Mouse (Mus musculus): ENCODE data around the gene Gm21983. TPM values are rescaled to one million over a fixed set of nuclear protein-coding genes. Genes with fewer than 3 reads are reported as not detected.
A peak's percentile ranks its signal among the peaks of the same experiment; 100 is the strongest.

Gm21983 gene
- total and polyA plus RNA-seq, 3 experiments, result 0.22 TPM; not detected in 2

- Histone ChIP-seq H3K9ac (ENCODE audit: control insufficient read depth, low read depth, low read length, poor library complexity, severe bottlenecking) (no peak overlapping the region), H3K9me3 (replicated peaks; ENCODE audit: insufficient read depth, low read length) (no peaks in the 10 kb centered on the region), H3K27ac (ENCODE audit: control insufficient read depth, low read depth, low read length) (no peak overlapping the region), H3K4me1 (ENCODE audit: control insufficient read depth in 1 of 2, insufficient read depth in 2 of 2, low read length in 2 of 2) (peaks cover 0 to 1% of the 10 kb centered on the region in 2 experiments; a peak in 2 of 4 replicates), H3K36me3 (ENCODE audit: control insufficient read depth in 1 of 2, insufficient read depth in 2 of 2, low read length in 2 of 2) (peaks cover 6 to 19% of the 10 kb centered on the region in 2 experiments), H3K79me2 (ENCODE audit: control insufficient read depth, insufficient read depth, low read length, poor library complexity) (peaks cover 15% of the 10 kb centered on the region), H3K4me3 (ENCODE audit: control insufficient read depth in 1 of 2, insufficient read depth in 1 of 2, low read depth in 2 of 2, low read length in 2 of 2) (no peak overlapping the region), H3K27me3 (ENCODE audit: control insufficient read depth in 1 of 2, insufficient read depth in 2 of 2, low read length in 2 of 2) (no peaks in the 10 kb centered on the region)
- DNase-seq (ENCODE audit: low read depth, low spot score), result peak; percentile 49
- TF ChIP-seq CTCF (IDR thresholded peaks at IDR 0.05 in 2 of 3, conservative IDR thresholded peaks at IDR 0.05 in 1 of 3; ENCODE audit: control insufficient read depth in 1 of 3, insufficient read depth in 1 of 3, low read depth in 2 of 3, low read length in 3 of 3, poor library complexity in 1 of 3, severe bottlenecking in 1 of 3), result peak; percentile 28 to 50 (median 44); a peak in 5 of 6 replicates
- TF ChIP-seq MAFK (IDR thresholded peaks at IDR 0.05; ENCODE audit: borderline replicate concordance, low read depth, low read length), result no peak
Observed at GRCm38 (mm10) chr7:27189271-27189931, 8.5 kb upstream of the Gm21983 start.

GRCm38 (mm10) chr7:27185986-27186385, 5.1 kb upstream of the Gm21983 start:
- Histone ChIP-seq H3K27me3 (ENCODE audit: control insufficient read depth in 1 of 2, insufficient read depth in 2 of 2, low read length in 2 of 2) (no peaks in the 10 kb centered on the region), H3K27ac (ENCODE audit: control insufficient read depth, low read depth, low read length) (no peak overlapping the region), H3K4me3 (ENCODE audit: control insufficient read depth in 1 of 2, insufficient read depth in 1 of 2, low read depth in 2 of 2, low read length in 2 of 2) (no peak overlapping the region), H3K9ac (ENCODE audit: control insufficient read depth, low read depth, low read length, poor library complexity, severe bottlenecking) (no peak overlapping the region), H3K4me1 (ENCODE audit: control insufficient read depth in 1 of 2, insufficient read depth in 2 of 2, low read length in 2 of 2) (no peaks in the 10 kb centered on the region), H3K36me3 (ENCODE audit: control insufficient read depth in 1 of 2, insufficient read depth in 2 of 2, low read length in 2 of 2) (peaks cover 0 to 10% of the 10 kb centered on the region in 2 experiments; a peak in 2 of 4 replicates), H3K79me2 (ENCODE audit: control insufficient read depth, insufficient read depth, low read length, poor library complexity) (no peaks in the 10 kb centered on the region), H3K9me3 (replicated peaks; ENCODE audit: insufficient read depth, low read length) (no peaks in the 10 kb centered on the region)
- DNase-seq (ENCODE audit: low read depth, low spot score), result no peak
- TF ChIP-seq MAFK (IDR thresholded peaks at IDR 0.05; ENCODE audit: borderline replicate concordance, low read depth, low read length) (no peak), ETS1 (IDR thresholded peaks at IDR 0.05; ENCODE audit: low read depth, low read length) (no peak)

GRCm38 (mm10) chr7:27184964-27185363, 4.1 kb upstream of the Gm21983 start:
- peaks cover 3 to 5% of the 10 kb centered on the region in 2 experiments for H3K36me3 ChIP-seq (ENCODE audit: control insufficient read depth in 1 of 2, insufficient read depth in 2 of 2, low read length in 2 of 2)
- DNase-seq (ENCODE audit: low read depth, low spot score), result peak; percentile 80

GRCm38 (mm10) chr7:27182498-27182897, 1.6 kb upstream of the Gm21983 start:
- H3K36me3 ChIP-seq (ENCODE audit: control insufficient read depth in 1 of 2, insufficient read depth in 2 of 2, low read length in 2 of 2), result peaks cover 0 to 6% of the 10 kb centered on the region in 2 experiments; a peak in 3 of 4 replicates
- no peaks in the 10 kb centered on the region for H3K27me3 ChIP-seq (ENCODE audit: control insufficient read depth in 1 of 2, insufficient read depth in 2 of 2, low read length in 2 of 2)
- H3K4me3 ChIP-seq (ENCODE audit: control insufficient read depth in 1 of 2, insufficient read depth in 1 of 2, low read depth in 2 of 2, low read length in 2 of 2), result no peak overlapping the region
- no peak overlapping the region for H3K27ac ChIP-seq (ENCODE audit: control insufficient read depth, low read depth, low read length)
- no peak for DNase-seq (ENCODE audit: low read depth, low spot score)
- no peaks in the 10 kb centered on the region; the same call in 1 of the 2 replicates for H3K79me2 ChIP-seq (ENCODE audit: control insufficient read depth, insufficient read depth, low read length, poor library complexity)
- H3K9me3 ChIP-seq (replicated peaks; ENCODE audit: insufficient read depth, low read length), result no peaks in the 10 kb centered on the region
- TF ChIP-seq NRF1 (IDR thresholded peaks at IDR 0.05; ENCODE audit: insufficient read depth, low read depth, low read length, poor library complexity, severe bottlenecking) (no peak), MYC (IDR thresholded peaks at IDR 0.05; ENCODE audit: low read depth, low read length) (no peak), E2F4 (IDR thresholded peaks at IDR 0.05; ENCODE audit: borderline replicate concordance, low read depth, low read length) (no peak), TBP (IDR thresholded peaks at IDR 0.05; ENCODE audit: low read depth, low read length) (no peak), UBTF (IDR thresholded peaks at IDR 0.05; ENCODE audit: borderline replicate concordance, insufficient read depth, low read depth, low read length) (no peak), MAZ (IDR thresholded peaks at IDR 0.05; ENCODE audit: low read depth, low read length) (no peak), ZC3H11A (IDR thresholded peaks at IDR 0.05; ENCODE audit: low read depth, low read length) (no peak)
- peaks cover 0 to 12% of the 10 kb centered on the region in 2 experiments; a peak in 3 of 4 replicates for H3K4me1 ChIP-seq (ENCODE audit: control insufficient read depth in 1 of 2, insufficient read depth in 2 of 2, low read length in 2 of 2)
- H3K9ac ChIP-seq (ENCODE audit: control insufficient read depth, low read depth, low read length, poor library complexity, severe bottlenecking), result no peak overlapping the region

More at GRCm38 (mm10) chr7:27184964-27185363, 4.1 kb upstream of the Gm21983 start:
- H3K4me3 ChIP-seq (ENCODE audit: control insufficient read depth in 1 of 2, insufficient read depth in 1 of 2, low read depth in 2 of 2, low read length in 2 of 2), result no peak overlapping the region
- H3K9ac ChIP-seq (ENCODE audit: control insufficient read depth, low read depth, low read length, poor library complexity, severe bottlenecking), result no peak overlapping the region
- no peaks in the 10 kb centered on the region for H3K9me3 ChIP-seq (replicated peaks; ENCODE audit: insufficient read depth, low read length)
- no peaks in the 10 kb centered on the region for H3K27me3 ChIP-seq (ENCODE audit: control insufficient read depth in 1 of 2, insufficient read depth in 2 of 2, low read length in 2 of 2)
- H3K4me1 ChIP-seq (ENCODE audit: control insufficient read depth in 1 of 2, insufficient read depth in 2 of 2, low read length in 2 of 2), result peaks cover 0 to 5% of the 10 kb centered on the region in 2 experiments; a peak in 1 of 4 replicates
- no peak overlapping the region for H3K27ac ChIP-seq (ENCODE audit: control insufficient read depth, low read depth, low read length)
- TF ChIP-seq RAD21 (IDR thresholded peaks at IDR 0.05; ENCODE audit: low read depth, low read length) (peak; percentile 40), SIN3A (IDR thresholded peaks at IDR 0.05; ENCODE audit: low read length) (no peak), TCF12 (IDR thresholded peaks at IDR 0.05; ENCODE audit: low read depth, low read length) (no peak), SMC3 (IDR thresholded peaks at IDR 0.05; ENCODE audit: low read depth, low read length) (peak; percentile 35; the same call in 1 of the 2 replicates), CTCF (IDR thresholded peaks at IDR 0.05 in 2 of 3, conservative IDR thresholded peaks at IDR 0.05 in 1 of 3; ENCODE audit: control insufficient read depth in 1 of 3, insufficient read depth in 1 of 3, low read depth in 2 of 3, low read length in 3 of 3, poor library complexity in 1 of 3, severe bottlenecking in 1 of 3) (peak; percentile 72 to 97 (median 82))
- no peaks in the 10 kb centered on the region; the same call in 1 of the 2 replicates for H3K79me2 ChIP-seq (ENCODE audit: control insufficient read depth, insufficient read depth, low read length, poor library complexity)
